Mouse (Mus musculus) hindbrain, postnatal 0 days (tissue): ENCODE data around the gene Nupl1. TPM values are rescaled to one million over a fixed set of nuclear protein-coding genes. Genes with fewer than 3 reads are reported as not detected.
A peak's percentile ranks its signal among the peaks of the same experiment; 100 is the strongest.

Source experiments
- ATAC-seq: fragments of 200-750 bp; cut with Nextera tagmentation; 2 replicates; pipeline ENCODE4 v1.8.0; 2017; ENCODE audit warnings: mild to moderate bottlenecking, moderate TSS enrichment, moderate library complexity
- DNase-seq: peaks from one replicate; pipeline ENCODE4 v3.0.0-alpha.2; 2015; ENCODE audit warnings: low spot score
- H3K27ac ChIP-seq: fragments of 300-500 bp; sonication (generic); 2 replicates; pipeline ENCODE4 v1.5.1; 2014; ENCODE audit warnings: mild to moderate bottlenecking
- H3K27me3 ChIP-seq: fragments of 300-500 bp; sonication (generic); 2 replicates; pipeline ENCODE4 v1.6.1; 2014; ENCODE audit warnings: low read length, mixed read lengths; ENCODE audit not compliant: insufficient read depth
- H3K36me3 ChIP-seq: fragments of 300-500 bp; sonication (generic); 2 replicates; pipeline ENCODE4 v1.6.1; 2014; ENCODE audit warnings: low read length, mixed read lengths; ENCODE audit not compliant: insufficient read depth
- H3K4me1 ChIP-seq: fragments of 300-500 bp; sonication (generic); 2 replicates; pipeline ENCODE4 v1.6.1; 2014; ENCODE audit warnings: antibody characterized with exemption, low read length, mixed read lengths; ENCODE audit not compliant: insufficient read depth
- H3K4me2 ChIP-seq: fragments of 300-500 bp; sonication (generic); 2 replicates; pipeline ENCODE4 v1.6.1; 2014; ENCODE audit warnings: low read depth, mild to moderate bottlenecking, low read length, moderate library complexity, mixed read lengths
- H3K4me3 ChIP-seq: fragments of 300-500 bp; sonication (generic); 2 replicates; pipeline ENCODE4 v1.5.1; 2014; ENCODE audit warnings: low read length
- H3K9ac ChIP-seq: fragments of 300-500 bp; sonication (generic); replicated peaks from 2 replicates; pipeline ENCODE4 v1.6.1; 2014; ENCODE audit warnings: mild to moderate bottlenecking, low read length, moderate library complexity, mixed read lengths
- H3K9me3 ChIP-seq: fragments of 300-500 bp; sonication (generic); 2 replicates; pipeline ENCODE4 v1.6.1; 2016; ENCODE audit warnings: low read length, mixed read lengths
- CTCF ChIP-seq: IDR thresholded peaks from 2 replicates; pipeline ENCODE4 v1.5.1; 2016; ENCODE audit warnings: antibody characterized with exemption, control low read depth, low read depth
- WGBS: fragments of 180-500 bp; shearing (Covaris S2); extraction: QIAGEN DNeasy Blood & Tissue Kit; methylation state at CpG from one replicate; pipeline ENCODE4 v1.1.7; 2014; 5-methylcytosine and 5-hydroxymethylcytosine counted together
- polyA plus RNA-seq: library from polyadenylated mRNA; unstranded; fragments of >200 nt; fragmentation: Nextera tagmentation; extraction: Ambion mirVana; gene quantifications from 2 replicates; pipeline ENCODE4 v1.2.1, GENCODE M21; 2015
- total RNA-seq: library from RNA; depleted of rRNA; stranded (reverse); fragments of >200 nt; gene quantifications from 2 replicates; pipeline ENCODE4 v1.2.3, GENCODE M21; 2014

Gene Nupl1
- total and polyA plus RNA-seq, 2 experiments from 2014 or later = 0.16 to 0.99 TPM

- Histone ChIP-seq H3K4me1 (0 out of 2 replicates have a peak, but pooled peaks cover 2% of the 10 kb centered on the region), H3K36me3 (no peaks in the 10 kb centered on the region), H3K9me3 (no peaks in the 10 kb centered on the region), H3K4me2 (peak overlapping the region; percentile 76), H3K27me3 (no peaks in the 10 kb centered on the region), H3K27ac (0 out of 2 replicates have a peak overlapping the region, but pooled peaks have one; percentile 87), H3K4me3 (peak overlapping the region; percentile 76), H3K9ac (peak overlapping the region; percentile 94)
- DNase-seq = peak; percentile 3
- no peak for TF ChIP-seq CTCF
- WGBS = 17% methylated on average over 8 of the region's 8 CpGs
- no peak for ATAC-seq
Measured at GRCm38 (mm10) chr14:60250366-60250765, 865 bp downstream of the Nupl1 start.

- DNase-seq (no peak), ATAC-seq (no peak)
- H3K4me2 ChIP-seq = no peak overlapping the region
- no peak overlapping the region for H3K27ac ChIP-seq
- WGBS = 87% methylated on average over 3 of the region's 3 CpGs
- no peaks in the 10 kb centered on the region for H3K9me3 ChIP-seq
- H3K9ac ChIP-seq = no peak overlapping the region
- no peaks in the 10 kb centered on the region for H3K27me3 ChIP-seq
- H3K36me3 ChIP-seq = peaks cover 12% of the 10 kb centered on the region; the same call in 1 of the 2 replicates
- H3K4me1 ChIP-seq = no peaks in the 10 kb centered on the region
- TF ChIP-seq CTCF = no peak
- no peak overlapping the region for H3K4me3 ChIP-seq
Measured at GRCm38 (mm10) chr14:60238551-60238950, 12.7 kb downstream of the Nupl1 start.

- no peak overlapping the region for H3K4me3 ChIP-seq
- H3K4me2 ChIP-seq = no peak overlapping the region
- H3K36me3 ChIP-seq = peaks cover 16% of the 10 kb centered on the region; the same call in 1 of the 2 replicates
- TF ChIP-seq CTCF = no peak
- ATAC-seq = no peak
- no peaks in the 10 kb centered on the region for H3K27me3 ChIP-seq
- H3K4me1 ChIP-seq = no peaks in the 10 kb centered on the region
- no peak overlapping the region for H3K9ac ChIP-seq
- no peak overlapping the region for H3K27ac ChIP-seq
- no peak for DNase-seq
- no peaks in the 10 kb centered on the region for H3K9me3 ChIP-seq
- 85% methylated on average over 10 of the region's 10 CpGs for WGBS
Measured at GRCm38 (mm10) chr14:60219886-60220285, 31.3 kb downstream of the Nupl1 start.

DNA sequence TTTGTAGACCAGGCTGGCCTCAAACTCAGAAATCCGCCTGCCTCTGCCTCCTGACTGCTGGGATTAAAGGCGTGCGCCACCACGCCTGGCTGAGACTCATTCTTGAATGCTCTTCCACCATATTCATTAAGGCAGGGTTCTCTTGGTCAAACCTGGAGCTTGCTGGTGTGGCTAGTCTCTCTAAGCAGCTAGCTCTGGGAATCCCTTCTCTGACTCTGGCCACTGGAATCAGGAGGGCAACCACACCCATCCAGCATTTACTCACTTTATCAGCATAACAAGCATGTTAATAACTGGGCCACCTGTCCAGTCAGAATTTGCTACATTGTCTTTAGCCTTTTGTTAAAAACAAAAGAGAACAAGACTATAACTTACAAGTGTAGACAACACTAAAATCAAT is 33.6 kb downstream of the Nupl1 start:
- Histone ChIP-seq H3K4me2 (no peak overlapping the region), H3K9me3 (no peaks in the 10 kb centered on the region), H3K27ac (no peak overlapping the region), H3K27me3 (no peaks in the 10 kb centered on the region), H3K4me1 (no peaks in the 10 kb centered on the region), H3K9ac (no peak overlapping the region), H3K36me3 (peaks cover 16% of the 10 kb centered on the region; the same call in 1 of the 2 replicates), H3K4me3 (no peak overlapping the region)
- ATAC-seq (no peak), DNase-seq (no peak)
- WGBS = 97% methylated on average over 4 of the region's 4 CpGs
- no peak for TF ChIP-seq CTCF

DNA sequence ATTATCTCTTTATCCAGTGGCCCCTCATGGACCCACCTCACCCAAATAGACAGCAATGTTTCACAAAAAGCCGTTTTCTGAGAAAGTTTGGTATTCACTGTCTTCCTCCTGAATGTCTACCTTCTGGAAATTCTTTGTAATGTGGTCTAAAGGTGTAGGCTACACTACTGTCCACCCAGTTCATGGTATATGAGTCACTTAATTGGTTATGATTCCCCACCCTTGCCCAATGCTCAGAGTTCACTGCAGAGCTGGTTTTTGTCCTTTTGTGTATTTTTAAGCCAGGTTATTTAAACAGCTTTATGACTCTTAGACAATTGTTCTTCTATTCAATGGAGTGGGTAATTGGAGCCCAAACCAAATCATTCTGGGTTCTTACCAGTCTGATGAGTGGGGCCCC is 35.1 kb downstream of the Nupl1 start:
- no peak overlapping the region for H3K9ac ChIP-seq
- WGBS = 94% methylated on average over 1 of the region's 1 CpGs
- no peak for DNase-seq

GRCm38 (mm10) chr14:60215000-60215399 is 36.2 kb downstream of the Nupl1 start:
- Histone ChIP-seq H3K27me3 (no peaks in the 10 kb centered on the region), H3K4me2 (no peak overlapping the region), H3K9ac (no peak overlapping the region), H3K36me3 (peaks cover 10% of the 10 kb centered on the region; the same call in 1 of the 2 replicates), H3K9me3 (no peaks in the 10 kb centered on the region), H3K4me3 (no peak overlapping the region), H3K27ac (no peak overlapping the region), H3K4me1 (no peaks in the 10 kb centered on the region)
- no peak for TF ChIP-seq CTCF
- ATAC-seq = no peak
- no peak for DNase-seq
- 95% methylated on average over 3 of the region's 3 CpGs for WGBS

More for the DNA sequence above, 35.1 kb downstream of the Nupl1 start:
- Histone ChIP-seq H3K4me3 (no peak overlapping the region), H3K27me3 (no peaks in the 10 kb centered on the region), H3K9me3 (no peaks in the 10 kb centered on the region), H3K4me1 (no peaks in the 10 kb centered on the region), H3K4me2 (no peak overlapping the region), H3K36me3 (peaks cover 11% of the 10 kb centered on the region; the same call in 1 of the 2 replicates), H3K27ac (no peak overlapping the region)
- ATAC-seq = no peak
- no peak for TF ChIP-seq CTCF

DNA sequence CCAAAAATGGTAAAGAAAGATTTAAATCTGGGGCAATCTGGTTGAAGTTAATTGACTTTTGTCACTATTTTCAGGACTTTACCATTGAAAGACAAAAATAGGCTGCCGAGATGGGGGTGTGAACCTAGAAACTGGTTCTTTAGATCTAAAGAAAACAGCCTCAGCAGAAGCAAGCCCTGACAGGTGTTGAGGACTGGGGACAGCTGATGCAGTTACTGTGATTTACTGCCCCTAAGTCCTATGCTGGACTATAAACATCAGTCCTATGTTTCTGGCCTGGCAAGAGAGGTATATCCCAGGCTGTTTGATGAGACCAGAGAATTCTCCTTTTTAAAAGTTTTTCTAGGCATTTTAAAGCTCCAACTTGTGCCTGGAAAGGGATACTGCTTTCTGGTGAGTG is 37.2 kb downstream of the Nupl1 start:
- no peaks in the 10 kb centered on the region for H3K9me3 ChIP-seq
- no peaks in the 10 kb centered on the region for H3K27me3 ChIP-seq
- H3K9ac ChIP-seq = no peak overlapping the region
- TF ChIP-seq CTCF = no peak
- DNase-seq = no peak
- H3K4me3 ChIP-seq = no peak overlapping the region
- no peak overlapping the region for H3K27ac ChIP-seq
- WGBS = 80% methylated on average over 1 of the region's 1 CpGs
- no peak for ATAC-seq
- no peaks in the 10 kb centered on the region for H3K4me1 ChIP-seq
- H3K36me3 ChIP-seq = peaks cover 6% of the 10 kb centered on the region; the same call in 1 of the 2 replicates
- H3K4me2 ChIP-seq = no peak overlapping the region
